Mouse (Mus musculus) lung, embryonic 15.5 days (tissue): ENCODE measurements around the gene Ruvbl2. TPM values are rescaled to one million over a fixed set of nuclear protein-coding genes. Genes with fewer than 3 reads are reported as not detected.

Experiments
- ATAC-seq: fragments of 200-750 bp; cut with Nextera tagmentation; 2 replicates; pipeline ENCODE4 v1.8.0; 2017; ENCODE audit warnings: moderate number of reproducible peaks, borderline replicate concordance; ENCODE audit not compliant: low FRiP score, low TSS enrichment; ENCODE audit errors: extremely low read depth
- H3K27ac ChIP-seq: fragments of 300-500 bp; sonication (generic); 2 replicates; pipeline ENCODE4 v1.5.1; 2015; ENCODE audit warnings: moderate library complexity, mild to moderate bottlenecking, inconsistent platforms
- H3K27me3 ChIP-seq: fragments of 300-500 bp; sonication (generic); 2 replicates; pipeline ENCODE4 v1.6.1; 2015; ENCODE audit warnings: inconsistent platforms
- H3K36me3 ChIP-seq: fragments of 300-500 bp; sonication (generic); 2 replicates; pipeline ENCODE4 v1.6.1; 2015; ENCODE audit warnings: inconsistent platforms
- H3K4me1 ChIP-seq: fragments of 300-500 bp; sonication (generic); 2 replicates; pipeline ENCODE4 v1.6.1; 2015; ENCODE audit warnings: inconsistent platforms
- H3K4me2 ChIP-seq: fragments of 300-500 bp; sonication (generic); 2 replicates; pipeline ENCODE4 v1.6.1; 2015; ENCODE audit warnings: inconsistent platforms, mild to moderate bottlenecking, moderate library complexity
- H3K4me3 ChIP-seq: fragments of 300-500 bp; sonication (generic); 2 replicates; pipeline ENCODE4 v1.5.1; 2015; ENCODE audit warnings: mild to moderate bottlenecking, inconsistent platforms
- H3K9ac ChIP-seq: fragments of 300-500 bp; sonication (generic); 2 replicates; pipeline ENCODE4 v1.6.1; 2015; ENCODE audit warnings: inconsistent platforms
- H3K9me3 ChIP-seq: fragments of 300-500 bp; sonication (generic); 2 replicates; pipeline ENCODE4 v1.6.1; 2016; ENCODE audit warnings: inconsistent platforms
- WGBS: fragments of 180-500 bp; shearing (Covaris S2); methylation state at CpG from one replicate; pipeline ENCODE4 v1.1.7; 2015; 5-methylcytosine and 5-hydroxymethylcytosine counted together
- microRNA-seq: library from miRNA; unstranded; fragments of <30 nt; microRNA quantifications from one replicate; pipeline ENCODE4, GENCODE M21; 2016
- polyA plus RNA-seq: library from polyadenylated mRNA; unstranded; fragments of >200 nt; fragmentation: Nextera tagmentation; extraction: Ambion mirVana; gene quantifications from 2 replicates; pipeline ENCODE4 v1.2.1, GENCODE M21; 2015

The Ruvbl2 gene
- polyA plus RNA-seq, 1 experiment from 2014 or later = 161 TPM

DNA sequence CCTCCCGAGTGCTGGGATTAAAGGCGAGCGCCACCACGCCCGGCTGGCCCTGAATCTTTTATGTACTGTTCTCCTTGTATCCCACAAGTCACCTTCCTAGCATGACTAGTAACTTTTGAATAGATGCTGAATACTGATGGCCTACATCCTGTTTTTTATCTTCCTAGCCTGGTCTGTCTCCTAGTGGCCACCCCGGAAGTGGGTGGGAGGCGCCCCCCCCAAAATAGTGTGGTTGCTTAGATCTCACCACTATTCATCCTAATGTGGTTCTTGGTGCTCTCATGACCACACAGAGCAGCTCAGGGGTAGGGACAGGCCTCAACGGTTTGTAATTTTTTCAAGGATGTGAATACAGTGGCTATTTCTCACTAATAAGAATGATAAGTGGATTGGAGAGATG lies 63.3 kb downstream of the Ruvbl2 start:
- Histone ChIP-seq H3K9me3 (no peaks in the 10 kb centered on the region), H3K36me3 (peaks cover 69% of the 10 kb centered on the region), H3K27me3 (peaks cover 9% of the 10 kb centered on the region), H3K4me3 (no peak overlapping the region), H3K4me1 (peaks cover 13% of the 10 kb centered on the region), H3K9ac (no peak overlapping the region), H3K4me2 (no peak overlapping the region), H3K27ac (no peak overlapping the region)
- no peak for ATAC-seq
- WGBS = 92% methylated on average over 8 of the region's 8 CpGs

DNA sequence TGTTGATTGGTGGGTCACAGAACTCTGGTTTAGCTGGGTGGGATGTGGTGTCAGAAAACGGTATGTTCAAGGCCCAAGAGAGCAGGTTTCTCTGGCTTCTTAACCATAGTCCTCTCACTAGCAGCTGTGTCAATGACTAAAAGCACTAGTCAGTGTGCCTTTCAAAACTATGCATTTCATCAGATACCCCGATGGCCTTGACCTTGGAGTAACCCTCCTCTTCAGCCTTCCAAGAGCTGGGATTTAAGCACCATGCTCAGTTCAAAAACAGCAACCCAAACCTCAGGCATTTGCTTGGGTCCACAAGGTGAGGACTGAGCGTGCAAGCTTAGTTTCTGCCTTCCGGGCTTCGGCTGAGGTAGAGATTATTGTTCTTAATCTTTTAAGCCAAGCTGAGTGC lies 65.5 kb downstream of the Ruvbl2 start:
- Histone ChIP-seq H3K27ac (no peak overlapping the region), H3K4me3 (no peak overlapping the region), H3K9me3 (no peaks in the 10 kb centered on the region), H3K27me3 (peaks cover 25% of the 10 kb centered on the region), H3K4me2 (no peak overlapping the region), H3K4me1 (peaks cover 20% of the 10 kb centered on the region), H3K9ac (no peak overlapping the region), H3K36me3 (peaks cover 47% of the 10 kb centered on the region)
- 76% methylated on average over 5 of the region's 5 CpGs for WGBS
- no peak for ATAC-seq

Small RNA genes lying within 50 kb of the gene (microRNA-seq; reads per million reads assigned to microRNA genes)
- gene Gm22133 = not detected

Other genes starting within 250 kb of the Ruvbl2 start
- gene Ccdc155, start 233.2 kb downstream of the Ruvbl2 start, polyA plus RNA-seq = 0.75 and 1.1 TPM in 2 replicates
- 0.54 and 1.1 TPM in 2 replicates for gene Dkkl1, start 225.9 kb downstream of the Ruvbl2 start, polyA plus RNA-seq
- 180 and 183 TPM in 2 replicates for gene Tead2, start 222.3 kb downstream of the Ruvbl2 start, polyA plus RNA-seq
- gene Cd37, start 199.0 kb downstream of the Ruvbl2 start, polyA plus RNA-seq = 3.1 and 3.8 TPM in 2 replicates
- gene Slc6a16, start 197.0 kb downstream of the Ruvbl2 start, polyA plus RNA-seq = 0.16 TPM in 1 of 2 replicates, not detected in the other
- gene Slc6a21, start 160.6 kb downstream of the Ruvbl2 start, polyA plus RNA-seq = 0.09 TPM in 1 of 2 replicates, not detected in the other
- gene Trpm4, start 104.3 kb downstream of the Ruvbl2 start, polyA plus RNA-seq = 19.1 and 20.0 TPM in 2 replicates
- 1.7 and 2.3 TPM in 2 replicates for gene Hrc, start 102.8 kb downstream of the Ruvbl2 start, polyA plus RNA-seq
- 3.1 TPM in 2 replicates for gene Ppfia3, start 71.1 kb downstream of the Ruvbl2 start, polyA plus RNA-seq
- 0.60 and 0.92 TPM in 2 replicates for gene Lin7b, start 67.5 kb downstream of the Ruvbl2 start, polyA plus RNA-seq
- gene Snrnp70, start 42.4 kb downstream of the Ruvbl2 start, polyA plus RNA-seq = 224 and 229 TPM in 2 replicates
- not detected in 2 replicates for gene Kcna7, start 32.4 kb downstream of the Ruvbl2 start, polyA plus RNA-seq
- 3.5 TPM in 2 replicates for gene Ntf5, start 24.4 kb downstream of the Ruvbl2 start, polyA plus RNA-seq
- 0.25 and 0.70 TPM in 2 replicates for gene Lhb, start 17.3 kb downstream of the Ruvbl2 start, polyA plus RNA-seq
- gene Gys1, start 3.3 kb downstream of the Ruvbl2 start, polyA plus RNA-seq = 42.7 and 46.7 TPM in 2 replicates
- gene Ftl1, start 21.8 kb upstream of the Ruvbl2 start, polyA plus RNA-seq = 5,197 and 5,279 TPM in 2 replicates
- gene Bax, start 28.8 kb upstream of the Ruvbl2 start, polyA plus RNA-seq = 161 and 176 TPM in 2 replicates
- 0.33 and 0.74 TPM in 2 replicates for gene Tulp2, start 43.8 kb upstream of the Ruvbl2 start, polyA plus RNA-seq
- gene Gm45808, start 48.7 kb upstream of the Ruvbl2 start, polyA plus RNA-seq = not detected in 2 replicates
- gene Dhdh, start 50.7 kb upstream of the Ruvbl2 start, polyA plus RNA-seq = 2.8 and 3.4 TPM in 2 replicates
- 230 and 238 TPM in 2 replicates for gene Nucb1, start 72.3 kb upstream of the Ruvbl2 start, polyA plus RNA-seq
- gene Ppp1r15a, start 88.2 kb upstream of the Ruvbl2 start, polyA plus RNA-seq = 21.9 and 22.9 TPM in 2 replicates
- 2.2 and 3.3 TPM in 2 replicates for gene Plekha4, start 88.2 kb upstream of the Ruvbl2 start, polyA plus RNA-seq
- gene Hsd17b14, start 116.8 kb upstream of the Ruvbl2 start, polyA plus RNA-seq = 1.5 and 1.7 TPM in 2 replicates
- 57.7 and 62.5 TPM in 2 replicates for gene Bcat2, start 132.1 kb upstream of the Ruvbl2 start, polyA plus RNA-seq
- gene Fgf21, start 177.4 kb upstream of the Ruvbl2 start, polyA plus RNA-seq = 0.42 TPM in 1 of 2 replicates, not detected in the other
- gene Fut1, start 179.2 kb upstream of the Ruvbl2 start, polyA plus RNA-seq = 0.47 and 0.49 TPM in 2 replicates
- gene Izumo1, start 183.7 kb upstream of the Ruvbl2 start, polyA plus RNA-seq = 0.15 and 0.29 TPM in 2 replicates
- gene Rasip1, start 189.4 kb upstream of the Ruvbl2 start, polyA plus RNA-seq = 32.4 and 33.3 TPM in 2 replicates
- gene Mamstr, start 201.9 kb upstream of the Ruvbl2 start, polyA plus RNA-seq = 7.7 and 9.5 TPM in 2 replicates
- gene Fut2, start 228.3 kb upstream of the Ruvbl2 start, polyA plus RNA-seq = 0.57 and 0.69 TPM in 2 replicates
- gene Ntn5, start 245.9 kb upstream of the Ruvbl2 start, polyA plus RNA-seq = 0.52 and 0.69 TPM in 2 replicates